Mouse (Mus musculus) E14TG2a.4 (cell line): Measurements from ENCODE around the gene Gcnt3.

Experiments
- H3K27me3 ChIP-seq: 2 replicates; pipeline ENCODE4 v1.6.1; 2014; ENCODE audit warnings: low read length, control low read depth; ENCODE audit not compliant: insufficient read depth
- H3K36me3 ChIP-seq: 2 replicates; pipeline ENCODE4 v1.6.1; 2014; ENCODE audit warnings: low read length, control low read depth; ENCODE audit not compliant: insufficient read depth
- H3K4me1 ChIP-seq: replicated peaks from 2 replicates; pipeline ENCODE4 v1.6.1; 2014; ENCODE audit warnings: low read depth, low read length, control low read depth
- H3K4me3 ChIP-seq: replicated peaks from 2 replicates; pipeline ENCODE4 v1.5.1; 2014; ENCODE audit warnings: mild to moderate bottlenecking, low read length
- H3K9me3 ChIP-seq: 2 replicates; pipeline ENCODE4 v1.6.1; 2014; ENCODE audit warnings: low read length, control low read depth
- CTCF ChIP-seq: conservative IDR thresholded peaks from 2 replicates; pipeline ENCODE4 v1.5.1; 2014; ENCODE audit warnings: low read length
- NANOG ChIP-seq: IDR thresholded peaks from 2 replicates; pipeline ENCODE4 v1.6.1; 2014; ENCODE audit warnings: borderline replicate concordance, low read length, mixed read lengths
- POU5F1 ChIP-seq: IDR thresholded peaks from 2 replicates; pipeline ENCODE4 v1.6.1; 2014; ENCODE audit warnings: low read length, borderline replicate concordance

Gene Gcnt3

GRCm38 (mm10) chr9:70022083-70022482, 15.8 kb downstream of the Gcnt3 start:
- H3K9me3 ChIP-seq = peaks cover 6% of the 10 kb centered on the region
- no peak for TF ChIP-seq POU5F1
- TF ChIP-seq CTCF = no peak
- no peak for TF ChIP-seq NANOG
- peaks cover 13% of the 10 kb centered on the region for H3K4me1 ChIP-seq
- no peaks in the 10 kb centered on the region for H3K27me3 ChIP-seq
- H3K36me3 ChIP-seq = peaks cover 45% of the 10 kb centered on the region
- H3K4me3 ChIP-seq = no peak overlapping the region

GRCm38 (mm10) chr9:70021610-70022009, 16.3 kb downstream of the Gcnt3 start:
- TF ChIP-seq CTCF (no peak), NANOG (no peak), POU5F1 (no peak)
- H3K36me3 ChIP-seq = peaks cover 50% of the 10 kb centered on the region
- peaks cover 14% of the 10 kb centered on the region for H3K4me1 ChIP-seq
- peaks cover 6% of the 10 kb centered on the region for H3K9me3 ChIP-seq
- no peak overlapping the region for H3K4me3 ChIP-seq
- H3K27me3 ChIP-seq = no peaks in the 10 kb centered on the region

- Histone ChIP-seq H3K36me3 (peaks cover 68% of the 10 kb centered on the region), H3K9me3 (no peaks in the 10 kb centered on the region), H3K4me1 (peaks cover 28% of the 10 kb centered on the region), H3K27me3 (no peaks in the 10 kb centered on the region), H3K4me3 (no peak overlapping the region)
- TF ChIP-seq POU5F1 = no peak
- peak; percentile 42 for TF ChIP-seq CTCF
Measured at GRCm38 (mm10) chr9:70018879-70019278, 19.0 kb downstream of the Gcnt3 start.

- Histone ChIP-seq H3K9me3 (no peaks in the 10 kb centered on the region), H3K4me3 (no peak overlapping the region), H3K27me3 (no peaks in the 10 kb centered on the region), H3K36me3 (peaks cover 58% of the 10 kb centered on the region), H3K4me1 (peaks cover 40% of the 10 kb centered on the region)
- no peak for TF ChIP-seq NANOG
- TF ChIP-seq CTCF = no peak
- no peak for TF ChIP-seq POU5F1
Measured at GRCm38 (mm10) chr9:70015632-70016031, 22.3 kb downstream of the Gcnt3 start.

DNA sequence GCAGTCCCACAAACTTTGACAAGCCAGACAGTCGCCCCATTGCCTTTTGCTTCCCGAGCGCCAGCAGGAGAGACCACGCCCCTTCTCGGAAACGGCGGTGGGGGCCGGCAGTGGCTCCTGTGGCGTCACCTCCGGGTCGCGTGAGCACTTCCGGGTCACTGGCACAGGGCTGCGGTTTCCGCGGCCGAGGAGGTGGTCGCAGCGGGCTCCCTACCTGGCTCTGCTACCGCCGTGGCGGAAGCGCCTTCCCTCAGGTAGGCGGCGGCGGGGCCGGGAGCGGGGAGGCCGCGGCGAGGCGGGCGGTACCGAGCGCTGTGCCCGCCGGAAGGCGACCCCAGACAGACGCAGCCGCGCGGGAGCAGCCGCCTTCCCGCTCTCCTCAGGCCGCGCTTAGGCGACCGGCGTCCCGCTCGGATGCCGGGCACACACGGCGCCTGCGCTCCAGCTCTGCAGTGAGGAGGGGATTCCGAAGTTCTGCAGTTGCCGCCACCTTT, 25.4 kb downstream of the Gcnt3 start, which contains the start of gene Gtf2a2:
Gene Gtf2a2 (plus strand): TSS at position 143 of the 494 bp plus-strand sequence.
- H3K36me3 ChIP-seq = peaks cover 64% of the 10 kb centered on the region
- TF ChIP-seq POU5F1 (no peak), CTCF (no peak), NANOG (no peak)
- H3K27me3 ChIP-seq = no peaks in the 10 kb centered on the region
- H3K4me3 ChIP-seq = peak within 1 kb of the TSS; percentile 92
- H3K9me3 ChIP-seq = no peaks in the 10 kb centered on the region
- H3K4me1 ChIP-seq = peaks cover 40% of the 10 kb centered on the region

DNA sequence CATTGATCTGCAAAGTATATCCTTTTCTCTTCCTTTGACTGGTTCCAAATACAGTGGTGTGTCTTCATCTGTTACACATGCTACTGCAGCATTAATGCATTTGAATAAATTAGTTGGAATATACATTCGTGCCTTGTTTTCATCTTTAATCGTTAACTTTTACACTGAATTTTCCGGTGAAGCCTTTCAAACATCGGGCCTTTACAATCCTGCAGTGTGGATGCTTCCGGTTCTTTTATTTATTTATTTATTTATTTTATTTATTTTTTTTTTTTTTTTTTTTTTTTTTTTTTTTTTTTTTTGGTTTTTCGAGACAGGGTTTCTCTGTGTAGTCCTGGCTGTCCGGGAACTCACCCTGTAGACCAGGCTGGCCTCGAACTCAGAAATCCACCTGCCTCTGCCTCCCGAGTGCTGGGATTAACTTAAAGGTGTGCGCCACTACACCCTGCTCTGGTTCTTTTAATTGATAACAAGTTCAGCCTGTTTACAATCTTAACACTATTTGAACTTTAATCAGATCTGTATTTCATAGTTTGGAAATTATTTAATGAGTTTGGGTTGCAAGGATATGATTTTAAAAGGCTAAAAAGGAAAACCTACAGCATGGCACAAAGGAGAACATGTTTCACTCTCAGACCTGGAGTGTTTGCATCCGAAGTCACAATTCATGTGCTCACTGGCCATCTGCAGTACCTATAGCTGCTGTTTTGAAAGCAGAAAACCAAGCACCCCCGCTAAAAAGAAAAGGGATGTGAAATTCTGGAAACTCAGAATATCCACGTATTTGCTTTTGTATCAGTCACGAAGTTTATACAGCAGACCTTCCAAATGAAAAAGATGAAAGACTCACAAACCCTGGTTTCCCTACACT, 26.1 kb downstream of the Gcnt3 start:
- Histone ChIP-seq H3K4me3 (peak overlapping the region; percentile 92), H3K36me3 (peaks cover 63% of the 10 kb centered on the region), H3K9me3 (no peaks in the 10 kb centered on the region), H3K4me1 (peaks cover 39% of the 10 kb centered on the region), H3K27me3 (no peaks in the 10 kb centered on the region)
- TF ChIP-seq POU5F1 (no peak), CTCF (no peak), NANOG (no peak)

GRCm38 (mm10) chr9:70010781-70011473, 27.0 kb downstream of the Gcnt3 start:
- H3K36me3 ChIP-seq = peaks cover 63% of the 10 kb centered on the region
- no peaks in the 10 kb centered on the region for H3K9me3 ChIP-seq
- no peak for TF ChIP-seq NANOG
- peaks cover 31% of the 10 kb centered on the region for H3K4me1 ChIP-seq
- no peaks in the 10 kb centered on the region for H3K27me3 ChIP-seq
- no peak overlapping the region for H3K4me3 ChIP-seq

DNA sequence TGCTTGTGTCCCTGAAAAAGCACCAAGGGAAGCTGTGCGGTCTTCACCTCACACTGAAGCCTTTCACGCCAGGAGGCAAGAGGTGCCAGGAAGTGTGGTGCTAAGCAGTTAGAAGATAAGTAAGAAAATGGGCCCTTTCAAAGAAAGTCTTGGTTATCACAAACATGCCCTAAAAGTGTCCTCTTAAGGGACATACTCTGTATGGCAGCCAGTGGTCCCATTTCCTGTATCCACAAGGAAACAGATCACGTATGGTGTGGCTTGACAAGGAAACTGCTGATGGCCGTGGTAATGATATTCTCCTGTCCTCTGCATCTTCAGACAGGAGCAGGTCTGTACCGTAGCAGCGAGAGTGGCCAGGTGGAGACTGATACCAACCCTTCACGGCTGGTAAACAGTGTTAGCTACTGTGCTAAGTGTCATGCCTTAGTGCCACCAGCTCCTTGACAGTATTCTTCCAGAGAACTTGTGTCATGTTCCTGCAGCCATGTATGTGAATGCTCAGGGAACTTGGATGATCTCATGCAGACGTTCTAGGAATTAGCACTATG, 28.1 kb downstream of the Gcnt3 start:
- no peaks in the 10 kb centered on the region for H3K27me3 ChIP-seq
- no peak overlapping the region for H3K4me3 ChIP-seq
- peaks cover 24% of the 10 kb centered on the region for H3K4me1 ChIP-seq
- peaks cover 68% of the 10 kb centered on the region for H3K36me3 ChIP-seq
- TF ChIP-seq POU5F1 = no peak
- TF ChIP-seq NANOG = no peak
- no peak for TF ChIP-seq CTCF
- H3K9me3 ChIP-seq = no peaks in the 10 kb centered on the region
